Mouse (Mus musculus) ES-E14 (cell line): Measurements from ENCODE around the gene Lysmd3. TPM values are rescaled to one million over a fixed set of nuclear protein-coding genes. Genes with fewer than 3 reads are reported as not detected.

Experiments used
- DNase-seq: peaks from one replicate; pipeline ENCODE4 v3.0.0-alpha.2; 2013; ENCODE audit warnings: low read depth, low spot score
- H3K27ac ChIP-seq: 2 replicates; pipeline ENCODE4 v1.5.1; 2012; ENCODE audit warnings: low read depth, mild to moderate bottlenecking, low read length, moderate library complexity, mixed read lengths; ENCODE audit not compliant: poor library complexity, insufficient read depth, severe bottlenecking
- H3K36me3 ChIP-seq: 2 replicates; pipeline ENCODE4 v1.6.1; 2012; ENCODE audit warnings: mild to moderate bottlenecking, low read length, moderate library complexity, mixed read lengths; ENCODE audit not compliant: control insufficient read depth, poor library complexity, insufficient read depth, severe bottlenecking
- H3K4me1 ChIP-seq, 2 experiments: fragments of 150-350 bp in 1 of 2; sonication (generic) in 1 of 2; 2 replicates each; pipeline ENCODE4 v1.6.1; 2012; ENCODE audit warnings: low read length in 2 of 2, mild to moderate bottlenecking in 1 of 2, mixed read lengths in 1 of 2; ENCODE audit not compliant: control insufficient read depth in 2 of 2, insufficient read depth in 2 of 2, poor library complexity in 1 of 2
- H3K4me3 ChIP-seq, 2 experiments: fragments of 150-350 bp in 1 of 2; sonication (generic) in 1 of 2; 2 replicates each; pipeline ENCODE4 v1.5.1; 2012; ENCODE audit warnings: low read length in 2 of 2, low read depth in 1 of 2, mild to moderate bottlenecking in 1 of 2, mixed read lengths in 1 of 2; ENCODE audit not compliant: insufficient read depth in 1 of 2, poor library complexity in 1 of 2, severe bottlenecking in 1 of 2
- H3K9ac ChIP-seq: 2 replicates; pipeline ENCODE4 v1.6.1; 2012; ENCODE audit warnings: low read depth, mild to moderate bottlenecking, low read length, mixed read lengths; ENCODE audit not compliant: poor library complexity, insufficient read depth, severe bottlenecking
- H3K9me3 ChIP-seq: fragments of 150-350 bp; sonication (generic); 2 replicates; pipeline ENCODE4 v1.6.1; 2012; ENCODE audit warnings: low read depth, mild to moderate bottlenecking, low read length; ENCODE audit not compliant: control insufficient read depth, insufficient read depth
- CHD2 ChIP-seq: IDR thresholded peaks from 2 replicates; pipeline ENCODE4 v1.6.1; 2014; ENCODE audit warnings: mild to moderate bottlenecking, low read depth, low read length, inconsistent platforms
- HCFC1 ChIP-seq: IDR thresholded peaks from 2 replicates; pipeline ENCODE4 v1.6.1; 2012; ENCODE audit warnings: low read length, inconsistent platforms, borderline replicate concordance; ENCODE audit not compliant: insufficient read depth
- MAFK ChIP-seq: IDR thresholded peaks from 2 replicates; pipeline ENCODE4 v1.6.1; 2014; ENCODE audit warnings: mild to moderate bottlenecking, low read depth, low read length, inconsistent platforms; ENCODE audit not compliant: insufficient read depth
- ZC3H11A ChIP-seq: IDR thresholded peaks from 2 replicates; pipeline ENCODE4 v1.6.1; 2012; ENCODE audit warnings: low read depth, mild to moderate bottlenecking, inconsistent platforms, low read length, borderline replicate concordance
- ZNF384 ChIP-seq: IDR thresholded peaks from 2 replicates; pipeline ENCODE4 v1.6.1; 2012; ENCODE audit warnings: low read depth, low read length, inconsistent platforms
- in situ Hi-C, 2 experiments: fragments of 600-800 bp; cut with MboI; formaldehyde crosslinking; loops; one replicate each; pipeline ENCODE4 v1.15.1; 2025; ENCODE audit warnings: low sequenced_read_pairs in 2 of 2, inconsistent platforms in 1 of 2; ENCODE audit not compliant: unreplicated experiment in 2 of 2
- total RNA-seq: library from RNA; depleted of rRNA; stranded (reverse); fragments of 300-350 nt; gene quantifications from 2 replicates; pipeline ENCODE4 v1.2.3, GENCODE M21; 2012

The Lysmd3 gene
- total RNA-seq, 1 experiment: 21.2 TPM

DNA sequence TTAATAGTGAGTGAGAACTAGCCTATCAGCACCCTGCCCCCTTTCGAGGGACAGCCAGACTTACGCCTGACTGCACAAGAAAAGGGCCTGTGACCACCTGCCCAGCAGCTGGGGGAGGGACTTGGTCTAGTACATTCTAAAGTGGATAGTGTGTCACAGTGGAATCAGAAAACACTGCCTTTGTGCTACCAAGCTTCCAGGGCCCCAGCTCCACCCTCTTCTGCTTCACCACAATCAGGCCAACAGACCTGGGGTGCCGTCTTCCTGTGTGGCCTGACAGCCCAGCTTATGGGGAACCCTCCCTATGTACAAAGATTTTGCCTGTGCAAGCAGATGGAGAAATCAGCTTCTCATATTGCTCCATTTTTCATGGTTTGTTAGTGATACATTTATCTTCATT, 28.1 kb upstream of the Lysmd3 start:
- peaks cover 2 to 3% of the 10 kb centered on the region in 2 experiments; a peak in 1 of 4 replicates for H3K4me1 ChIP-seq
- no peaks in the 10 kb centered on the region for H3K9me3 ChIP-seq
- H3K9ac ChIP-seq: no peak overlapping the region
- in situ Hi-C loops: no loop called here
- no peak overlapping the region for H3K4me3 ChIP-seq
- no peak overlapping the region for H3K27ac ChIP-seq
- no peaks in the 10 kb centered on the region for H3K36me3 ChIP-seq
- no peak for DNase-seq
- no peak for TF ChIP-seq ZNF384
- no peak for TF ChIP-seq MAFK
- TF ChIP-seq ZC3H11A: no peak
- TF ChIP-seq HCFC1: no peak
- TF ChIP-seq CHD2: no peak

GRCm38 (mm10) chr13:81630566-81630965, 26.9 kb upstream of the Lysmd3 start:
- no peak for DNase-seq
- in situ Hi-C loops: no loop called here
- Histone ChIP-seq H3K9me3 (no peaks in the 10 kb centered on the region), H3K9ac (no peak overlapping the region), H3K36me3 (no peaks in the 10 kb centered on the region), H3K4me3 (no peak overlapping the region), H3K4me1 (peaks cover 2 to 3% of the 10 kb centered on the region in 2 experiments; a peak in 1 of 4 replicates), H3K27ac (no peak overlapping the region)
- no peak for TF ChIP-seq CHD2
- TF ChIP-seq MAFK: no peak
- TF ChIP-seq ZC3H11A: no peak
- no peak for TF ChIP-seq HCFC1
- no peak for TF ChIP-seq ZNF384

DNA sequence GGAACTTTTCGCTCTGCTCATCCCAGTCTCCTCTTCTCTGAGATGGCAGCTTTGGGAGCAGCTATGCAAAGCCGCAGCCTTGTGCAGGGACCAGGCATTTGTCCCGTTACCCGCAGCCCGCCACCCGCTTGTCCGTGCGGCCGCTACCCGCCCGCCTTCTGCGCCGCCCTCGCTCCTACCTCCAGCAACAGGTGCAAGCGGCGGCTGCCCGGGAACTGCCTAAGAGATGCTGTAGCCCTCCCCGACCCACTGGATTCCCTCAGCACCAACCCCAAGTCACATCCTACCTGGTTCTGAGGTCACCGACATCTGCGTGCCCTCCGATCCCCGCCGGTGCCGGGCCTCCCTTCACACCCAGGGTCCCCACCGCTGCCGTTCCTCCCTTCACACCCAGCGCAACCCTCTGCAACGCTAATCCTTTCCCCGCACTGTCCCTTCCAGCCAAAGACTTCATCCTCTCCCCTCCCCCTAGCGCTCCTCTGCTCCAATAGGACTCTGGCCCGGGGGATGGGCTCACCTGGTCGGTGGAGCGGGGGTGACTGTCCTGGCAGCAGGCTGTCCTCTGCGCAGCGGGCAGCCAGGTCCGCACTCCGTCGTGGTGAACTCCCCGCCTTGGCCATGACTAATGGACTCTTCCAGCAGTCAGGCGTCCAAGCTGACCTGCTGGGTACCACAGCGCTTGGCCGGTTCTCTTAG, 24.6 kb upstream of the Lysmd3 start, which contains the start of gene Adgrv1:
Gene Adgrv1, minus strand, starts transcription at position 435 of the 696 bp plus-strand sequence.
- Histone ChIP-seq H3K4me1 (peaks cover 2 to 3% of the 10 kb centered on the region in 2 experiments; a peak in 1 of 4 replicates), H3K27ac (no peak within 1 kb of the TSS), H3K9me3 (no peaks in the 10 kb centered on the region), H3K36me3 (no peaks in the 10 kb centered on the region; the same call in 1 of the 2 replicates), H3K4me3 (peak within 1 kb of the TSS; percentile 66 to 74), H3K9ac (peak within 1 kb of the TSS; percentile 70)
- no peak for TF ChIP-seq ZNF384
- TF ChIP-seq MAFK: no peak
- no peak for TF ChIP-seq ZC3H11A
- no peak for TF ChIP-seq HCFC1
- peak; percentile 93 for DNase-seq
- in situ Hi-C loops: no loop called here

DNA sequence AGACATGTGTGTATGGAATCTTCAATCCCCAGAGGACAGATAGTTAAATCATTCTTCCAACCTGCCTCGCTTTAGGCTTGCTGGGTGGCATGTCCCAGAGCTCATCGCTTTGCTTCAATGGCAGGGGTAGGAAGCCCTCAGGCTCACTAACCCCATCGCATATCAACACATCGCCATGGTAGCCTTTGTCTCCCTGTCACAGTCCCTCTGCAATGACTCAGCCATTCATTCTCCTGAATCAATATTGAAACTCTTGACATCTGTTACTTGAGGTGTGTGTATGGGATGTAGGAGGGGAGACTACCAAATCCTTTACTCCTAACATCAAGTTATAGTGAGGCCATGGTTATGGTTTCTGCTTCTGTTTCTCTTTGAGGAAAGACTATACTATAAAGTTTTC, 17.8 kb upstream of the Lysmd3 start:
- no peak for TF ChIP-seq ZC3H11A
- no peak for TF ChIP-seq MAFK
- no peak for TF ChIP-seq HCFC1
- no peak for TF ChIP-seq CHD2
- no peak for TF ChIP-seq ZNF384
- no peak overlapping the region for H3K4me3 ChIP-seq
- no peak overlapping the region for H3K27ac ChIP-seq
- DNase-seq: no peak
- no peaks in the 10 kb centered on the region for H3K9me3 ChIP-seq
- H3K9ac ChIP-seq: no peak overlapping the region
- H3K4me1 ChIP-seq: peaks cover 4 to 5% of the 10 kb centered on the region in 2 experiments; a peak in 3 of 4 replicates
- in situ Hi-C loops: no loop called here
- H3K36me3 ChIP-seq: no peaks in the 10 kb centered on the region; the same call in 1 of the 2 replicates

DNA sequence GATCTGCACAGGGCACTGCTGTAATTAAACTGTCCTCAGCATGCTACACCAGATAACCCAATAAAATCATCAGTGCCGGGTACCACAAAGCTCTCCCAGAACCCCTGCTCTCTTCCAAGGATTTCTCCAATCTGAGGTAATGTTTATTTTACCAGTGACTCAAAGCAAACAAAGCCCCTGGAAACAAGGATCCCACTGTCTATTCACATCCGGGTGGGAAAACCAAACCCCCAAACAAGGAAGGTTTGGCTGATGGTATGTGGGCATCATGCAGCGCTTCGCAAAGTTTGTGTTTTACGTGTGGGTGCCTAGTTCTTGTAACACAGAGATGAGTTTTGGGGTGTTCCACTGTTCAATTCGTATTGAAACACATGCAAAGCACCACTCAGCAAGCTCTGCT, 16.6 kb upstream of the Lysmd3 start:
- Histone ChIP-seq H3K36me3 (no peaks in the 10 kb centered on the region; the same call in 1 of the 2 replicates), H3K4me1 (peaks cover 4 to 5% of the 10 kb centered on the region in 2 experiments; a peak in 3 of 4 replicates), H3K4me3 (no peak overlapping the region), H3K9ac (no peak overlapping the region), H3K9me3 (no peaks in the 10 kb centered on the region), H3K27ac (no peak overlapping the region)
- TF ChIP-seq MAFK (no peak), CHD2 (no peak), ZC3H11A (no peak), ZNF384 (no peak), HCFC1 (no peak)
- in situ Hi-C loops: no loop called here
- no peak for DNase-seq
